In the genomic region with DNA sequence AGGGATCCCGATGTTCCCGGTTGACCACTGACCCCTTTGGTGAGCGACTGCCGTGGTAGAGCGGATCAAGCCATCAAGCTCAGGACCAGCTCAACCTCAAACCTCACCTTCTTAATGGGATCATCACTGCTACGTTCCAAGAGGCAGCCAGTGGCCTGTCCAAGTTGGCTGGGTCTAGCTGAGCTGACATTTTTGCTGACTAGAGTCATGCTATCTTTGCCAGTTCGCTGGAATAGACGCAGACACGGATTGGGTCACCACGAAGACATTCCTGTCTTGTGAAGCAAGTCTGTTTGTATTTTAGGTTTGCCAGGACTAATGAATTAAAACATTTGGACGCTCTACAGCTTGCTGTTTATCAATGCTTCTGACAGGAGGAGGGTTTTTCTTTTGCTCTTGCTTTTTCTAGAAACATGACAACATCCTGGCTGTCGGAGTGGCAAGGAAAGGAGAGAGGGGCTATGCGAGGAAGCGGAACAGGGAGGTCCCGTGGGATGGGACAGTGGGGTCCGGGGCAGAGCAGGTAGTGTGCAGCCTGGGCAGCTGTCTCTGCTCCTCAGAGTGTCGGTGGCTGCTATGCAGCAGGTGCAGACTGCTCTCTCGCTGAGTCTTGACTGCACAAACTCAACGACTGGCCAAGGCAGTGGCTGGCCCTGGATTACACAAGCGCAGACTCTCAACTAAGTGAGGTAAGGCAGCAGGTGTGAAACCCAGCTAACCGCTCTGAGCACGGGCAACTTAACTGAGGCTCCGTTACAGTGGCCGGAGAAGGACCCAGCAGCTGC, we compare ENCODE assay signal across 1 mouse cellular context.
TF ChIP-seq lines count a peak whose summit lies in the region.

A gene (plus strand): TSS at position 424 of the 785 bp plus-strand sequence.

TF ChIP-seq in CH12.LX, 34 proteins besides CTCF, POLR2A, EP300 and RAD21 (continued from another document):
- TF ChIP-seq ZC3H11A (IDR thresholded peaks at IDR 0.05; ENCODE audit: low read depth, low read length) = no peak
- TF ChIP-seq UBTF (IDR thresholded peaks at IDR 0.05; ENCODE audit: low read depth, low read length) = no peak
- TF ChIP-seq ZKSCAN1 (IDR thresholded peaks at IDR 0.05; ENCODE audit: borderline replicate concordance, low read depth, low read length) = no peak
